Mouse (Mus musculus): ENCODE measurements around the gene Foxm1. TPM values are rescaled to one million over a fixed set of nuclear protein-coding genes. Genes with fewer than 3 reads are reported as not detected.

Foxm1 gene
- polyA plus RNA-seq, 1 experiment from 2014 or later: 32.8 TPM

GRCm38 (mm10) chr6:128354140-128354539, 8.6 kb upstream of the Foxm1 start:
- Histone ChIP-seq H3K27ac (no peak overlapping the region), H3K36me3 (peaks cover 42% of the 10 kb centered on the region), H3K9me3 (no peaks in the 10 kb centered on the region), H3K4me1 (peaks cover 14% of the 10 kb centered on the region), H3K9ac (no peak overlapping the region), H3K4me2 (replicated peaks) (peak overlapping the region; percentile 80), H3K27me3 (no peaks in the 10 kb centered on the region), H3K4me3 (peak overlapping the region; percentile 82)
- WGBS: 67% methylated on average over 3 of the region's 3 CpGs
- no peak for ATAC-seq (ENCODE audit: low FRiP score, low read depth)

GRCm38 (mm10) chr6:128355201-128355681, 7.5 kb upstream of the Foxm1 start:
- no peaks in the 10 kb centered on the region for H3K27me3 ChIP-seq
- ATAC-seq (ENCODE audit: low FRiP score, low read depth): no peak; the same call in none of the 2 replicates
- peak overlapping the region; percentile 75 for H3K9ac ChIP-seq
- peaks cover 38% of the 10 kb centered on the region for H3K36me3 ChIP-seq
- peak overlapping the region; percentile 82 for H3K4me3 ChIP-seq
- under 1% methylated on average over 28 of the region's 28 CpGs for WGBS
- no peaks in the 10 kb centered on the region for H3K9me3 ChIP-seq
- H3K27ac ChIP-seq: peak overlapping the region; percentile 71
- peak overlapping the region; percentile 80 for H3K4me2 ChIP-seq (replicated peaks)
- peaks cover 19% of the 10 kb centered on the region for H3K4me1 ChIP-seq

- no peaks in the 10 kb centered on the region for H3K9me3 ChIP-seq
- peaks cover 32% of the 10 kb centered on the region for H3K36me3 ChIP-seq
- H3K27ac ChIP-seq: peak within 1 kb of the TSS; percentile 71
- H3K4me2 ChIP-seq (replicated peaks): peak within 1 kb of the TSS; percentile 80
- under 1% methylated on average over 41 of the region's 42 CpGs for WGBS
- H3K4me1 ChIP-seq: peaks cover 24% of the 10 kb centered on the region
- H3K4me3 ChIP-seq: peak within 1 kb of the TSS; percentile 82
- no peaks in the 10 kb centered on the region for H3K27me3 ChIP-seq
- peak; percentile 99 for ATAC-seq (ENCODE audit: low FRiP score, low read depth)
- peak within 1 kb of the TSS; percentile 75 for H3K9ac ChIP-seq
Measured at GRCm38 (mm10) chr6:128355726-128356416, 6.9 kb upstream of the Foxm1 start, which contains the start of gene Tulp3. Gene Tulp3, minus strand, starts transcription at chr6:128355851.

- H3K27ac ChIP-seq: no peak overlapping the region
- no peak overlapping the region for H3K4me2 ChIP-seq (replicated peaks)
- WGBS: 23% methylated on average over 2 of the region's 2 CpGs
- H3K36me3 ChIP-seq: peaks cover 26% of the 10 kb centered on the region
- no peaks in the 10 kb centered on the region for H3K27me3 ChIP-seq
- H3K4me3 ChIP-seq: no peak overlapping the region
- ATAC-seq (ENCODE audit: low FRiP score, low read depth): no peak
- peaks cover 40% of the 10 kb centered on the region for H3K4me1 ChIP-seq
- no peak overlapping the region for H3K9ac ChIP-seq
- H3K9me3 ChIP-seq: no peaks in the 10 kb centered on the region
Measured at GRCm38 (mm10) chr6:128358999-128359398, 3.8 kb upstream of the Foxm1 start.

- H3K27ac ChIP-seq: peak overlapping the region; percentile 93
- H3K9ac ChIP-seq: peak overlapping the region; percentile 89
- no peaks in the 10 kb centered on the region for H3K9me3 ChIP-seq
- H3K36me3 ChIP-seq: peaks cover 36% of the 10 kb centered on the region
- H3K27me3 ChIP-seq: no peaks in the 10 kb centered on the region
- ATAC-seq (ENCODE audit: low FRiP score, low read depth): no peak
- H3K4me2 ChIP-seq (replicated peaks): peak overlapping the region; percentile 90
- H3K4me1 ChIP-seq: peaks cover 39% of the 10 kb centered on the region
- WGBS: 17% methylated on average over 9 of the region's 9 CpGs
- H3K4me3 ChIP-seq: peak overlapping the region; percentile 91
Measured at GRCm38 (mm10) chr6:128361901-128362300, 866 bp upstream of the Foxm1 start.

GRCm38 (mm10) chr6:128363007-128363825, 449 bp downstream of the Foxm1 start:
- peak overlapping the region; percentile 93 for H3K27ac ChIP-seq
- H3K36me3 ChIP-seq: peaks cover 34% of the 10 kb centered on the region
- ATAC-seq (ENCODE audit: low FRiP score, low read depth): no peak; the same call in none of the 2 replicates
- H3K9me3 ChIP-seq: no peaks in the 10 kb centered on the region
- H3K4me2 ChIP-seq (replicated peaks): peak overlapping the region; percentile 90
- peaks cover 39% of the 10 kb centered on the region for H3K4me1 ChIP-seq
- H3K27me3 ChIP-seq: no peaks in the 10 kb centered on the region
- H3K4me3 ChIP-seq: peak overlapping the region; percentile 91
- WGBS: 1% methylated on average over 39 of the region's 46 CpGs
- H3K9ac ChIP-seq: peak overlapping the region; percentile 89

GRCm38 (mm10) chr6:128364721-128365120, 2.0 kb downstream of the Foxm1 start:
- no peak overlapping the region for H3K9ac ChIP-seq
- H3K4me1 ChIP-seq: peaks cover 39% of the 10 kb centered on the region
- peaks cover 42% of the 10 kb centered on the region for H3K36me3 ChIP-seq
- H3K27ac ChIP-seq: no peak overlapping the region
- no peaks in the 10 kb centered on the region for H3K9me3 ChIP-seq
- no peaks in the 10 kb centered on the region for H3K27me3 ChIP-seq
- WGBS: 85% methylated on average over 6 of the region's 6 CpGs
- no peak for ATAC-seq (ENCODE audit: low FRiP score, low read depth)
- no peak overlapping the region for H3K4me3 ChIP-seq
- H3K4me2 ChIP-seq (replicated peaks): peak overlapping the region; percentile 25; the same call in 1 of the 2 replicates

GRCm38 (mm10) chr6:128366466-128366865, 3.7 kb downstream of the Foxm1 start:
- H3K4me1 ChIP-seq: peaks cover 23% of the 10 kb centered on the region
- no peaks in the 10 kb centered on the region for H3K27me3 ChIP-seq
- no peak overlapping the region for H3K4me3 ChIP-seq
- no peak overlapping the region for H3K9ac ChIP-seq
- no peak for ATAC-seq (ENCODE audit: low FRiP score, low read depth)
- no peak overlapping the region for H3K4me2 ChIP-seq (replicated peaks)
- H3K27ac ChIP-seq: no peak overlapping the region
- no peaks in the 10 kb centered on the region for H3K9me3 ChIP-seq
- WGBS: 93% methylated on average over 5 of the region's 5 CpGs
- peaks cover 59% of the 10 kb centered on the region for H3K36me3 ChIP-seq

GRCm38 (mm10) chr6:128370040-128370439, 7.3 kb downstream of the Foxm1 start:
- Histone ChIP-seq H3K4me2 (replicated peaks) (no peak overlapping the region), H3K36me3 (peaks cover 95% of the 10 kb centered on the region), H3K27me3 (no peaks in the 10 kb centered on the region), H3K27ac (no peak overlapping the region), H3K9me3 (no peaks in the 10 kb centered on the region), H3K4me3 (no peak overlapping the region), H3K4me1 (no peaks in the 10 kb centered on the region), H3K9ac (no peak overlapping the region)
- ATAC-seq (ENCODE audit: low FRiP score, low read depth): no peak
- WGBS: 87% methylated on average over 5 of the region's 5 CpGs

GRCm38 (mm10) chr6:128375192-128375591, 12.4 kb downstream of the Foxm1 start, which contains the start of the genes Tex52 and Gm44596:
Gene Tex52, plus strand, starts transcription at chr6:128375456.
Gene Gm44596, plus strand, starts transcription at chr6:128375503.
- H3K4me3 ChIP-seq: no peak within 1 kb of the TSS
- H3K36me3 ChIP-seq: peaks cover 62% of the 10 kb centered on the region
- H3K27ac ChIP-seq: no peak within 1 kb of the TSS
- H3K9me3 ChIP-seq: no peaks in the 10 kb centered on the region
- no peak within 1 kb of the TSS for H3K4me2 ChIP-seq (replicated peaks)
- ATAC-seq (ENCODE audit: low FRiP score, low read depth): peak; percentile 42; the same call in 1 of the 2 replicates
- no peaks in the 10 kb centered on the region for H3K4me1 ChIP-seq
- WGBS: 55% methylated on average over 6 of the region's 6 CpGs
- no peak within 1 kb of the TSS for H3K9ac ChIP-seq
- H3K27me3 ChIP-seq: no peaks in the 10 kb centered on the region

GRCm38 (mm10) chr6:128376371-128377085, 13.8 kb downstream of the Foxm1 start:
- Histone ChIP-seq H3K36me3 (peaks cover 49% of the 10 kb centered on the region), H3K4me1 (no peaks in the 10 kb centered on the region), H3K9me3 (no peaks in the 10 kb centered on the region), H3K4me2 (replicated peaks) (no peak overlapping the region), H3K9ac (no peak overlapping the region), H3K4me3 (no peak overlapping the region), H3K27ac (no peak overlapping the region), H3K27me3 (no peaks in the 10 kb centered on the region)
- ATAC-seq (ENCODE audit: low FRiP score, low read depth): no peak
- 87% methylated on average over 17 of the region's 17 CpGs for WGBS

All from limb, embryonic 13.5 days (tissue).